7 mouse cellular contexts compared by ENCODE assay signal in genomic region chr1:88007692-88008210, GRCm38 (mm10). TPM values are rescaled to one million over a fixed set of nuclear protein-coding genes. Genes with fewer than 3 reads are reported as not detected.
DNase-seq lines count a peak whose midpoint lies in the region; ATAC-seq and TF ChIP-seq lines count a peak whose summit lies in the region.

No protein-coding gene starts in this region.

- 0 out of 2 replicates have a peak, but pooled peaks have one; percentile 40 for ATAC-seq in limb, embryonic 15.5 days (ENCODE audit: insufficient number of reproducible peaks, low FRiP score, low TSS enrichment, low read depth)
- peak; percentile 47 for ATAC-seq in stomach, postnatal 0 days (ENCODE audit: low FRiP score, low TSS enrichment)
- ATAC-seq in erythroid progenitor cell, adult 5-6 weeks (replicated peaks; ENCODE audit: low FRiP score, poor library complexity, severe bottlenecking) = no peak

- no peaks in the 10 kb centered on the region for H3K9me3 ChIP-seq in limb, embryonic 15.5 days
- H3K9me3 ChIP-seq in stomach, postnatal 0 days (ENCODE audit: control insufficient read depth, low read length) = no peaks in the 10 kb centered on the region

- TF ChIP-seq EP300 in stomach, postnatal 0 days (optimal IDR thresholded peaks at IDR 0.05) = no peak

- TF ChIP-seq CTCF in stomach, postnatal 0 days (IDR thresholded peaks at IDR 0.05; ENCODE audit: low read depth) = no peak

- H3K36me3 ChIP-seq in limb, embryonic 15.5 days = peaks cover 29% of the 10 kb centered on the region
- H3K36me3 ChIP-seq in stomach, postnatal 0 days (ENCODE audit: control insufficient read depth, insufficient read depth, low read length) = peaks cover 2% of the 10 kb centered on the region; the same call in 1 of the 2 replicates

- DNase-seq in retina, postnatal 7 days (ENCODE audit: low read depth, low spot score) = peak; percentile 4
- DNase-seq in retina, postnatal 1 day = no peak
- peak; percentile 10 for DNase-seq in fibroblast of lung, adult 2 months (ENCODE audit: low read depth)
- no peak for DNase-seq in stomach, postnatal 0 days (ENCODE audit: low spot score)
- DNase-seq in urinary bladder, postnatal 10 days (ENCODE audit: low spot score) = no peak

- peak overlapping the region; percentile 84 for H3K9ac ChIP-seq in limb, embryonic 15.5 days
- H3K9ac ChIP-seq in stomach, postnatal 0 days (ENCODE audit: low read length) = peak overlapping the region; percentile 92

- WGBS in limb, embryonic 15.5 days = 2% methylated on average over 5 of the region's 5 CpGs
- 2% methylated on average over 5 of the region's 5 CpGs for WGBS in stomach, postnatal 0 days

- H3K4me3 ChIP-seq in limb, embryonic 15.5 days = peak overlapping the region; percentile 68
- peak overlapping the region; percentile 75 for H3K4me3 ChIP-seq in stomach, postnatal 0 days (ENCODE audit: low read depth, low read length)

- peak overlapping the region; percentile 58 for H3K4me2 ChIP-seq in limb, embryonic 15.5 days
- peak overlapping the region; percentile 80 for H3K4me2 ChIP-seq in stomach, postnatal 0 days (replicated peaks; ENCODE audit: low read depth)

- peak overlapping the region; percentile 95 for H3K27ac ChIP-seq in limb, embryonic 15.5 days
- peak overlapping the region; percentile 92 for H3K27ac ChIP-seq in stomach, postnatal 0 days (replicated peaks)

- H3K27me3 ChIP-seq in limb, embryonic 15.5 days = no peaks in the 10 kb centered on the region
- H3K27me3 ChIP-seq in stomach, postnatal 0 days (ENCODE audit: control insufficient read depth, insufficient read depth, low read length) = no peaks in the 10 kb centered on the region

- H3K4me1 ChIP-seq in limb, embryonic 15.5 days = peaks cover 6% of the 10 kb centered on the region; the same call in 1 of the 2 replicates
- H3K4me1 ChIP-seq in stomach, postnatal 0 days (replicated peaks; ENCODE audit: control insufficient read depth, insufficient read depth) = no peaks in the 10 kb centered on the region

RNA-seq across cellular contexts. Expression of gene Usp40, which starts 0.6 kb away (rescaled TPM):
- 38.0 and 39.2 TPM in 2 replicates for polyA plus RNA-seq in limb, embryonic 15.5 days (2015; fragmentation: Nextera tagmentation; extraction: Ambion mirVana)
- 10.4 and 10.7 TPM in 2 replicates for polyA plus RNA-seq in stomach, postnatal 0 days (2015; fragmentation: Nextera tagmentation; extraction: Ambion mirVana)
- total RNA-seq in erythroid progenitor cell, adult 5-6 weeks (2015; ENCODE audit: low replicate concordance) = 5.4 and 5.8 TPM in 2 replicates
- 1.2 and 2.2 TPM in 2 replicates for total RNA-seq in erythroid progenitor cell, adult 5-6 weeks (2017; ENCODE audit: low replicate concordance)

RNA-seq across cellular contexts. Expression of gene Ugt1a10, which starts 47.4 kb away (rescaled TPM):
- polyA plus RNA-seq in limb, embryonic 15.5 days (2015; fragmentation: Nextera tagmentation; extraction: Ambion mirVana) = not detected in 2 replicates
- polyA plus RNA-seq in stomach, postnatal 0 days (2015; fragmentation: Nextera tagmentation; extraction: Ambion mirVana) = not detected in 2 replicates
- not detected in 2 replicates for total RNA-seq in erythroid progenitor cell, adult 5-6 weeks (2015; ENCODE audit: low replicate concordance)
- total RNA-seq in erythroid progenitor cell, adult 5-6 weeks (2017; ENCODE audit: low replicate concordance) = not detected in 2 replicates

Comparison
In these comparisons a context has a peak if more than half of its experiments do, and no peak if none do; other contexts are left out.
1. DNase-seq: peak in retina, postnatal 7 days (single experiment) and fibroblast of lung, adult 2 months (single experiment); none in retina, postnatal 1 day (single experiment), stomach, postnatal 0 days (single experiment) and urinary bladder, postnatal 10 days (single experiment).